Mouse (Mus musculus): ENCODE results near the gene Eps8l2.

Eps8l2 gene

GRCm38 (mm10) chr7:141330706-141331105 lies 8.0 kb upstream of the Eps8l2 start:
- no peak for DNase-seq

- DNase-seq, result no peak
These were observed 6.7 kb upstream of the Eps8l2 start for GRCm38 (mm10) chr7:141331990-141332389.

DNA sequence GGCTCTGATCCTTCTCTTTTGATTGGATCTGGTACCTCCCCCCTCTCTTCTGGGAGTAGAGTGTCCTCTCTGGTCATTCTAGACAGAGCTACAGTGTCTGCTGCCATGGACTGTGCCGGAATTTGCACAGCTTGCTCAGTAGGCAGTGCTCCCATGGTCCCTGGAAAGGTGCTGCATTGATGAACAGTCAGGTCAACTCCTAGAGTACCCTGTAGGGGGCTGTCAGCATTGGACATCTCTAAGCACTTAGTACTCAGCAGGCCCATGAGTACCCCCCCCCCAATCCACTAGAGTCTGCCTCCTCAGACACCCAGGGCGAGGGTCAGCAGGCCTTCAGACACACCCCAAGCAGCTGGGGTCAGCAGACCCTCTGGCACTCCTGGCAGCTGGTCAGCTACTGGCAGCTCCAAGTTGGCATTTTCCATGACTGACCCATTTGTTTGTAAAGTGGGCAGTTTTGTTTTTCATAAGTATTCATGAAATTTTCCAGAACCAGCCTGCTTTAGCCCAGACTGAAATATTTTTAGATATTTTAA lies 3.6 kb upstream of the Eps8l2 start:
- no peak for DNase-seq

GRCm38 (mm10) chr7:141335682-141336081 lies 3.0 kb upstream of the Eps8l2 start:
- peak; percentile 60 for DNase-seq

DNA sequence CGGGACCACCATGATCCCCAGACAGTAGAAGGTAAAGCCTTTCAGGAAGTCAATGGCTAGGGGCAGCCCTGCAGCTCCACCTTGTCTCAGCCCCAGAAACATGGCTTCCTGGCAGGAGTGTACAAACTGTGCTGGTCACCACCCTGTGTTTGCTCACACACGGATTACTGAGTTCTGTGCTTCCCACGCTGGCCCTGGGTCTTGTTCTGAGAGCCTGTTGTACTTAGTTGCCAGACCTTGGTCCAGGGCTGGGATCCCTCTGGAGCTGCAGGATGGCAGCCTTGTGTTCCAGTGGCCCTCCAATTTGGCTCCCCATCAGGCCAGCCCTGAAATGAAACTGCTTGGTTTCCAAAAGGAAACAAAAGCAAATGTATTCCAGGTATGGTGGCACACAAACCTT lies 2.4 kb upstream of the Eps8l2 start:
- no peak for DNase-seq

GRCm38 (mm10) chr7:141337716-141338416 lies 814 bp upstream of the Eps8l2 start:
- DNase-seq, result no peak

DNA sequence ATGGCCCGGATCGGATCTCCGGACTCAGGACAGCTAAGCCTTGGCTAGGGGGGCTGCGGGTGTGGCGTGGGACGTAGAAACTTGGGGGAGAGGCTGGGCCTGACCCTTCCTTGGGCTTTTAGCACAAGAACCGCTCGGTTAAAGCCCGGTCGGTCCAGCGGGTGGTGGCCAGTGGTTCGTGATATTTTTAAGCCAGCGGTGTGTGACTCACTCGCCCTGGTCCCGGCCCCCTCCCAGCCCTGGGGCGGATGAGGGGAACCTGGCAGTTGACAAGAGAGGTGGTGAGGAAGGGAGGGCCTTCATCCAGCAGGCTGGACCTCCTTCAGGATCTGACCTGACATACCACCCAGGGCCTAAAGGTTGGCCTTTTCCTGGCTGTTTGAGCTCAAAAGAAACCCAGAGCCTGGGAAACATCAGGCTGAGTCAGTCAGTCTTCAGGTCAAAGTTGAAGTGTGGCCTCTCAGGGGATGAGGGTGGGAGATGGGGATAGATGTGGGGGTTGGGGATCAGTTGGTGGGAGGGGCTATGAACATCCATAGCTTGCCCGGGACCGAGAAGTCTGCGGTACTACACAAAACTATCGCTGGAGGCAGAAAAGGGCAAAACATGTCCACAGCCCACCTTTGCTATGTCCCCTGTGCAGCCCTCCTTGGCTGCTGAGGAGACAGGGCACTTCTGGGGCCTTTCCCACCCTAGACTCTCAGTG lies 688 bp downstream of the Eps8l2 start:
- no peak for DNase-seq

DNA sequence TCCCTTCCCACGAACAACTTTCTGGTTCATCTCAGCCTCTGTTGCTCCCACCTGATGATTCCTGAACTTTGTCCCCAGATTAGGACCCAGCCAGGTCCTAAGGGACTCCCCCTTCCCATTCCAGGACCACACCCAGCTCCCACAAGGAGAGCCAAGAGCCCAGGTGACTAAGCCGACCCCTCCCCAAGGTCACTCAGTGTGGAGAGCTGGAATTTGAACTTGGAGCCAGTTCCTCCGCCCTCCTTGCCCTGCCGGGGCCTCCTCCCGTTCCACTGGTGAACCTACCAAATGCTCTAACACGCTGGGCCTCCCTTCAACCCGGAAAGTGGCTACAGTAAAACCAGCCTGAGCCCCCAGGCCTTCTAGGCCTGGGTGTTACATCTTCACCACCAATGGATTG lies 1.3 kb downstream of the Eps8l2 start:
- DNase-seq, result no peak

- no peak for DNase-seq
These were observed 1.8 kb downstream of the Eps8l2 start for GRCm38 (mm10) chr7:141340476-141340875.

DNA sequence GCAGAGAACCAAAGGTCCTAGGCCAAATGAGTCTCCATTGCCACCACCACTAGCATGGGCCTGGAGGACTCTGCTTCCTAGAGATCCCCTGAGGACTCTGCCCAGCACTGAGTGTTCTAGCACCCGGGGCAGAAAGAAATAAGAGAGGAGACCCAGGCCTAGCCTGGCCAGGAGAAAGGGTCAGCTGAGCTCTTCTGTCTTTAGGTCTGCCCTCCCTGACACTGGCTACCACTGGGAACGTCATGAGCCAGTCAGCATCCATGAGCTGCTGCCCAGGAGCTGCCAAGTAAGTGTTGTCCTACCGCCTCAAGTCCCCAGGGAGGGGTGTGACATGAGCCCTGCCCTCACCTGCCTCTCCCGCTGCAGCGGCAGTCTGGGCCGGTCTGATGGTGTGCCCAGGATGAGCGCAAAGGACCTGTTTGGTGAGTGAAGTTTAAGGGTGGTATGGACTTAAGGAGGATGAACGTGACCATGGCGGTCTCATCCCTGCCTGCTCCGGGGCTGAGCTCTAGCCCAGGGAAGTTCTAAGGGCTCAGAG lies 3.1 kb downstream of the Eps8l2 start:
- no peak for DNase-seq

DNA sequence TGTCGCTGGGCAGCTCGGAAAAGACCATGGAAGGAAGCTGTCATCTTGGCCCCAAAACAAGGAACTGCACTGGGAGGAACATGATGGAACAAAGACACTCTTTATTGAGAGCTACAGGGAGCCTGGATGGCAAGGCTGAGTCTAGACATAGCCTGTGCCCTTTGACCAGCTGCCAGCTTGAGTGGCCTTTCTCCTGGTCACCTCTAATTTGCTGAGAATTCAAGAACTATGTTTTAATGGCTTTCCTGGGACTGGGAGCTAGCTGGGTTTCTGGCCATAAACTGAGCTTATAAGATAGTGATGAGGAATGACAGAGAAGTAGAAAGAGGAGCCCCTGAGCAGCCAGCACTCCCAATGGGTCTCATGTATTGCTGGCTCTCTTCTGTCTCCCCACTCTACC lies 4.5 kb downstream of the Eps8l2 start:
- DNase-seq, result no peak

GRCm38 (mm10) chr7:141343696-141344095 lies 5.0 kb downstream of the Eps8l2 start:
- no peak for DNase-seq

- no peak for DNase-seq
These were observed 6.1 kb downstream of the Eps8l2 start for GRCm38 (mm10) chr7:141344787-141345186.

DNA sequence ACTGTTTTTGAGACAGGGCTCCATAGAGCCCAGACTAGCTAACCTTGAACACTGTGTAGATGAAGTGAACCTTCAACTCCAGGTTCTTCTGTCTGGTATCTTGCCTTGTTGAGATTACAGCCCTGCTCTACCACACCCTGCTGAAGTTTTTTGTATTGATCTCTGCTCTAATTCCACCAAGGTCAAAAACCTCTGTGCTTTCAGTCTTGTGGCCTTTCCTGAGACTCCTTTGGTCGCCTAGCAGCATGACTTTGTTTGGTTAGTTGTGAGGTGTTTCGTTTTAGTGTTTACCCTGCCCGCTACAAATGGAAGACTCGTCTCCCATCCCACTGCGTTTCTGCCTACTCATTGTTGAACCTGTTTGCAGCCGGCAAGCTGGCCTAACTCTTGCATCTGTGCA lies 12.4 kb downstream of the Eps8l2 start:
- DNase-seq, result no peak

GRCm38 (mm10) chr7:141355051-141355450 lies 16.4 kb downstream of the Eps8l2 start:
- DNase-seq, result no peak

DNA sequence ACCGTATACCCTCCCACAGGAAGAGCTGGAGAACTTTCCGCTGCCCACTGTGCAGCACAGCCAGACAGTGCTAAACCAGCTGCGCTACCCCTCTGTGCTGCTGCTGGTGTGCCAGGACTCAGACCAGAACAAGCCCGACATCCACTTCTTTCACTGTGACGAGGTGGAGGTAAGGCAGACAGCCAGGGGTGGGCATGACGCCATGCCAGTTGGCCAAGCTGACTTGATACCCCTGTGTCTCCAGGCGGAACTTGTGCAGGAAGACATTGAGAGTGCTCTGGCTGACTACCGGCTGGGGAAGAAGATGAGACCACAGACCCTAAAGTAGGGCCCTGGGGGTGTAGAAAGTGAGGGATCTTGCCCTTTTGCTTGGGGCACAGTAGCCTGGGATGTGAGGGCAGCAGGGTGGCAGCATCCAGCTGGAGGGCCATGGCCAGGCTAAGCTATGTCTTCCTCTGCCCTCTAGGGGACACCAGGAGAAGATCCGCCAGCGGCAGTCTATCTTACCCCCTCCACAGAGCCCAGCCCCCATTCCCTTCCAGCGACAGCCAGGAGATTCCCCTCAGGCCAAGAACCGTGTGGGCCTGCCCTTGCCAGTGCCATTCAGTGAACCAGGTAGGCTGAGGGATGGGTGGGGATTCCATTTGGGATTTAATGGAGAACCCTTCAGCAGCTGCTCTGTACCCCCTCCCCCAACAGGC lies 17.1 kb downstream of the Eps8l2 start:
- no peak for DNase-seq

GRCm38 (mm10) chr7:141356971-141357370 lies 18.3 kb downstream of the Eps8l2 start:
- no peak for DNase-seq

- peak; percentile 71 for DNase-seq
These were observed 22.8 kb downstream of the Eps8l2 start for GRCm38 (mm10) chr7:141361510-141361909.

- DNase-seq, result peak; percentile 77
These were observed 24.5 kb downstream of the Eps8l2 start for GRCm38 (mm10) chr7:141363106-141363751.

- DNase-seq, result no peak
These were observed 25.1 kb downstream of the Eps8l2 start for GRCm38 (mm10) chr7:141363752-141364125.

GRCm38 (mm10) chr7:141364349-141365048 lies 25.8 kb downstream of the Eps8l2 start:
- no peak for DNase-seq

- no peak for DNase-seq
These were observed 26.4 kb downstream of the Eps8l2 start for GRCm38 (mm10) chr7:141365049-141365445.

All from cerebellum, adult 11 months (tissue).